Mouse (Mus musculus): ENCODE measurements at regions not wholly inside any gene's neighbourhood (a gene's known extent, or its start where the extent isn't known, plus 50 kb on each side); places are given as distances from the start of the nearest gene placed in this dataset.

- no peak for DNase-seq (ENCODE audit: low spot score in 2 of 2)
Measured at GRCm38 (mm10) chr9:63043304-63043703, 55.6 kb upstream of the Pias1 start.

GRCm38 (mm10) chr9:63038031-63038430 lies 50.3 kb upstream of the Pias1 start:
- no peak for DNase-seq (ENCODE audit: low spot score in 2 of 2)

Data from right cerebral cortex, postnatal 36 days (tissue).